Mouse (Mus musculus): ENCODE results near the gene Gm28036. TPM values are rescaled to one million over a fixed set of nuclear protein-coding genes. Genes with fewer than 3 reads are reported as not detected.
A peak's percentile ranks its signal among the peaks of the same experiment; 100 is the strongest.
"Not testable (repeated sequence)": the region's sequence is repeated elsewhere in the genome, so short reads cannot be mapped to it uniquely, and the experiment has no call there.

The Gm28036 gene
- polyA plus RNA-seq, 1 experiment from 2014 or later: 26.5 TPM

- Histone ChIP-seq H3K27ac (no peak overlapping the region), H3K4me3 (no peak overlapping the region), H3K36me3 (peaks cover 41% of the 10 kb centered on the region), H3K9me3 (replicated peaks) (no peaks in the 10 kb centered on the region), H3K27me3 (ENCODE audit: low read depth, poor library complexity, severe bottlenecking) (no peaks in the 10 kb centered on the region), H3K4me1 (no peaks in the 10 kb centered on the region)
- WGBS: 94% methylated on average over 5 of the region's 5 CpGs
- no peak for DNase-seq (ENCODE audit: low spot score)
These were observed 3.2 kb downstream of the Gm28036 start for GRCm38 (mm10) chr2:156123731-156124130.

GRCm38 (mm10) chr2:156119566-156119965, 7.3 kb downstream of the Gm28036 start:
- DNase-seq (ENCODE audit: low spot score): no peak
- no peaks in the 10 kb centered on the region for H3K9me3 ChIP-seq (replicated peaks)
- no peak overlapping the region for H3K4me3 ChIP-seq

GRCm38 (mm10) chr2:156112080-156112423, 14.8 kb downstream of the Gm28036 start:
- H3K27ac ChIP-seq: peak overlapping the region; percentile 99
- not testable (repeated sequence) for H3K9me3 ChIP-seq (replicated peaks); H3K4me1 ChIP-seq; DNase-seq (ENCODE audit: low spot score); H3K27me3 ChIP-seq (ENCODE audit: low read depth, poor library complexity, severe bottlenecking)
- peak overlapping the region; percentile 97 for H3K4me3 ChIP-seq
- peaks cover 20% of the 10 kb centered on the region for H3K36me3 ChIP-seq
- WGBS: 36% methylated on average over 5 of the region's 5 CpGs

More at GRCm38 (mm10) chr2:156119566-156119965, 7.3 kb downstream of the Gm28036 start:
- Histone ChIP-seq H3K27me3 (ENCODE audit: low read depth, poor library complexity, severe bottlenecking) (no peaks in the 10 kb centered on the region), H3K4me1 (no peaks in the 10 kb centered on the region), H3K36me3 (peaks cover 11% of the 10 kb centered on the region), H3K27ac (no peak overlapping the region)

- Histone ChIP-seq H3K9me3 (replicated peaks) (no peaks in the 10 kb centered on the region), H3K27me3 (ENCODE audit: low read depth, poor library complexity, severe bottlenecking) (no peaks in the 10 kb centered on the region), H3K4me1 (peaks cover 10% of the 10 kb centered on the region), H3K27ac (peak within 1 kb of the TSS; percentile 99), H3K36me3 (peaks cover 20% of the 10 kb centered on the region), H3K4me3 (peak within 1 kb of the TSS; percentile 97)
- under 1% methylated on average over 74 of the region's 74 CpGs for WGBS
- peak; percentile 97 for DNase-seq (ENCODE audit: low spot score)
These were observed 15.4 kb downstream of the Gm28036 start, which contains the start of the genes Cpne1 and Rbm12 for GRCm38 (mm10) chr2:156111358-156112079. Cpne1 (minus strand) TSS chr2:156111965. Rbm12 (minus strand) TSS chr2:156111978.

GRCm38 (mm10) chr2:156110627-156111357, 16.1 kb downstream of the Gm28036 start:
- H3K4me3 ChIP-seq: peak overlapping the region; percentile 97
- H3K27ac ChIP-seq: peak overlapping the region; percentile 99
- DNase-seq (ENCODE audit: low spot score): peak; percentile 62
- peaks cover 24% of the 10 kb centered on the region for H3K36me3 ChIP-seq
- WGBS: 2% methylated on average over 16 of the region's 16 CpGs
- peaks cover 10% of the 10 kb centered on the region for H3K4me1 ChIP-seq
- H3K27me3 ChIP-seq (ENCODE audit: low read depth, poor library complexity, severe bottlenecking): no peaks in the 10 kb centered on the region
- no peaks in the 10 kb centered on the region for H3K9me3 ChIP-seq (replicated peaks)

- WGBS: 94% methylated on average over 5 of the region's 5 CpGs
- Histone ChIP-seq H3K9me3 (replicated peaks) (no peaks in the 10 kb centered on the region), H3K4me1 (no peaks in the 10 kb centered on the region), H3K4me3 (no peak overlapping the region), H3K27me3 (ENCODE audit: low read depth, poor library complexity, severe bottlenecking) (no peaks in the 10 kb centered on the region), H3K27ac (no peak overlapping the region), H3K36me3 (peaks cover 69% of the 10 kb centered on the region)
- no peak for DNase-seq (ENCODE audit: low spot score)
These were observed 35.0 kb downstream of the Gm28036 start for GRCm38 (mm10) chr2:156091926-156092325.

GRCm38 (mm10) chr2:156089799-156090198, 37.1 kb downstream of the Gm28036 start:
- no peaks in the 10 kb centered on the region for H3K9me3 ChIP-seq (replicated peaks)
- H3K4me3 ChIP-seq: no peak overlapping the region
- DNase-seq (ENCODE audit: low spot score): no peak
- no peak overlapping the region for H3K27ac ChIP-seq
- no peaks in the 10 kb centered on the region for H3K27me3 ChIP-seq (ENCODE audit: low read depth, poor library complexity, severe bottlenecking)
- peaks cover 50% of the 10 kb centered on the region for H3K36me3 ChIP-seq
- no peaks in the 10 kb centered on the region for H3K4me1 ChIP-seq
- WGBS: 95% methylated on average over 1 of the region's 1 CpGs

- Histone ChIP-seq H3K4me1 (no peaks in the 10 kb centered on the region), H3K36me3 (peaks cover 42% of the 10 kb centered on the region), H3K27me3 (ENCODE audit: low read depth, poor library complexity, severe bottlenecking) (no peaks in the 10 kb centered on the region), H3K9me3 (replicated peaks) (no peaks in the 10 kb centered on the region), H3K27ac (no peak overlapping the region), H3K4me3 (no peak overlapping the region)
- no peak for DNase-seq (ENCODE audit: low spot score)
- 89% methylated on average over 7 of the region's 7 CpGs for WGBS
These were observed 39.3 kb downstream of the Gm28036 start for GRCm38 (mm10) chr2:156087391-156088110.

- H3K9me3 ChIP-seq (replicated peaks): no peaks in the 10 kb centered on the region
- no peak for DNase-seq (ENCODE audit: low spot score)
- no peak overlapping the region for H3K27ac ChIP-seq
- H3K27me3 ChIP-seq (ENCODE audit: low read depth, poor library complexity, severe bottlenecking): no peaks in the 10 kb centered on the region
- WGBS: 93% methylated on average over 3 of the region's 3 CpGs
- H3K4me3 ChIP-seq: no peak overlapping the region
- no peaks in the 10 kb centered on the region for H3K4me1 ChIP-seq
- peaks cover 29% of the 10 kb centered on the region for H3K36me3 ChIP-seq
These were observed 42.4 kb downstream of the Gm28036 start for GRCm38 (mm10) chr2:156084541-156084940.

GRCm38 (mm10) chr2:156080391-156080790, 46.5 kb downstream of the Gm28036 start:
- Histone ChIP-seq H3K27me3 (ENCODE audit: low read depth, poor library complexity, severe bottlenecking) (no peaks in the 10 kb centered on the region), H3K36me3 (peaks cover 45% of the 10 kb centered on the region), H3K27ac (no peak overlapping the region), H3K9me3 (replicated peaks) (no peaks in the 10 kb centered on the region), H3K4me1 (no peaks in the 10 kb centered on the region), H3K4me3 (no peak overlapping the region)
- DNase-seq (ENCODE audit: low spot score): peak; percentile 26
- 88% methylated on average over 7 of the region's 7 CpGs for WGBS

- WGBS: 67% methylated on average over 4 of the region's 4 CpGs
- peaks cover 52% of the 10 kb centered on the region for H3K36me3 ChIP-seq
- H3K4me1 ChIP-seq: no peaks in the 10 kb centered on the region
- no peak overlapping the region for H3K4me3 ChIP-seq
- H3K27me3 ChIP-seq (ENCODE audit: low read depth, poor library complexity, severe bottlenecking): no peaks in the 10 kb centered on the region
- no peaks in the 10 kb centered on the region for H3K9me3 ChIP-seq (replicated peaks)
- no peak overlapping the region for H3K27ac ChIP-seq
- DNase-seq (ENCODE audit: low spot score): no peak
These were observed 47.2 kb downstream of the Gm28036 start for GRCm38 (mm10) chr2:156079674-156080073.

- Histone ChIP-seq H3K27me3 (ENCODE audit: low read depth, poor library complexity, severe bottlenecking) (no peaks in the 10 kb centered on the region), H3K36me3 (peaks cover 57% of the 10 kb centered on the region), H3K4me3 (no peak overlapping the region), H3K27ac (no peak overlapping the region), H3K4me1 (no peaks in the 10 kb centered on the region), H3K9me3 (replicated peaks) (no peaks in the 10 kb centered on the region)
- no peak for DNase-seq (ENCODE audit: low spot score)
- WGBS: 88% methylated on average over 8 of the region's 8 CpGs
These were observed 47.7 kb downstream of the Gm28036 start for GRCm38 (mm10) chr2:156079183-156079560.

Data from limb, embryonic 10.5 days (tissue).